Mouse (Mus musculus) MEL (cell line): ENCODE data around the gene Frmd4a. TPM values are rescaled to one million over a fixed set of nuclear protein-coding genes. Genes with fewer than 3 reads are reported as not detected.
A peak's percentile ranks its signal among the peaks of the same experiment; 100 is the strongest.

Experiments used
- DNase-seq: peaks from one replicate; pipeline ENCODE4 v3.0.0; 2011; ENCODE audit warnings: low read depth, low spot score
- H3K27ac ChIP-seq: 2 replicates; pipeline ENCODE4 v1.5.1; 2012; ENCODE audit warnings: low read depth, mild to moderate bottlenecking, control low read depth, low read length, moderate library complexity; ENCODE audit not compliant: control insufficient read depth
- H3K27me3 ChIP-seq, 2 experiments: fragments of 150-350 bp in 1 of 2; sonication (generic) in 1 of 2; 2 replicates each; pipeline ENCODE4 v1.6.1; 2012; ENCODE audit warnings: low read length in 2 of 2, mild to moderate bottlenecking in 2 of 2, improper control_type of control experiment in 1 of 2, moderate library complexity in 1 of 2; ENCODE audit not compliant: insufficient read depth in 2 of 2, control insufficient read depth in 1 of 2
- H3K36me3 ChIP-seq, 2 experiments: 2 replicates each; pipeline ENCODE4 v1.6.1; 2012 to 2014; ENCODE audit warnings: low read length in 2 of 2, improper control_type of control experiment in 1 of 2, inconsistent platforms in 1 of 2, mild to moderate bottlenecking in 1 of 2; ENCODE audit not compliant: insufficient read depth in 2 of 2, control insufficient read depth in 1 of 2
- H3K4me1 ChIP-seq, 2 experiments: fragments of 150-350 bp in 1 of 2; sonication (generic) in 1 of 2; 2 replicates each; pipeline ENCODE4 v1.6.1; 2012; ENCODE audit warnings: low read length in 2 of 2, improper control_type of control experiment in 1 of 2, mild to moderate bottlenecking in 1 of 2; ENCODE audit not compliant: insufficient read depth in 2 of 2, control insufficient read depth in 1 of 2
- H3K4me3 ChIP-seq, 2 experiments: fragments of 150-350 bp in 1 of 2; sonication (generic) in 1 of 2; 2 replicates each; pipeline ENCODE4 v1.5.1; 2012; ENCODE audit warnings: low read depth in 2 of 2, low read length in 2 of 2, mild to moderate bottlenecking in 2 of 2, moderate library complexity in 2 of 2, control low read depth in 1 of 2, improper control_type of control experiment in 1 of 2; ENCODE audit not compliant: control insufficient read depth in 1 of 2, insufficient read depth in 1 of 2
- H3K79me2 ChIP-seq: 2 replicates; pipeline ENCODE4 v1.6.1; 2012; ENCODE audit warnings: mild to moderate bottlenecking, low read length, moderate library complexity; ENCODE audit not compliant: control insufficient read depth, poor library complexity, insufficient read depth
- H3K9ac ChIP-seq: 2 replicates; pipeline ENCODE4 v1.6.1; 2012; ENCODE audit warnings: low read depth, mild to moderate bottlenecking, control low read depth, low read length, moderate library complexity; ENCODE audit not compliant: control insufficient read depth, poor library complexity, severe bottlenecking
- H3K9me3 ChIP-seq: fragments of 150-350 bp; sonication (generic); replicated peaks from 2 replicates; pipeline ENCODE4 v1.6.1; 2012; ENCODE audit warnings: mild to moderate bottlenecking, low read length, improper control_type of control experiment, moderate library complexity; ENCODE audit not compliant: insufficient read depth
- CTCF ChIP-seq, 3 experiments: IDR thresholded peaks in 2 of 3; conservative IDR thresholded peaks in 1 of 3; 2 replicates each; pipeline ENCODE4 v1.5.1; 2011 to 2012; ENCODE audit warnings: low read length in 3 of 3, low read depth in 2 of 3, mild to moderate bottlenecking in 2 of 3, improper control_type of control experiment in 1 of 3, inconsistent platforms in 1 of 3, mixed read lengths in 1 of 3, moderate library complexity in 1 of 3; ENCODE audit not compliant: control insufficient read depth in 1 of 3, insufficient read depth in 1 of 3, poor library complexity in 1 of 3, severe bottlenecking in 1 of 3
- E2F4 ChIP-seq: IDR thresholded peaks from 2 replicates; pipeline ENCODE4 v1.6.1; 2011; ENCODE audit warnings: low read depth, low read length, improper control_type of control experiment, borderline replicate concordance
- ELF1 ChIP-seq: IDR thresholded peaks from 2 replicates; pipeline ENCODE4 v1.6.1; 2014; ENCODE audit warnings: low read depth, mild to moderate bottlenecking, inconsistent platforms, low read length, improper control_type of control experiment, moderate library complexity
- EP300 ChIP-seq, 2 experiments: IDR thresholded peaks; 2 replicates each; pipeline ENCODE4 v1.6.1; 2011; ENCODE audit warnings: improper control_type of control experiment in 2 of 2, low read length in 2 of 2, low read depth in 1 of 2, mild to moderate bottlenecking in 1 of 2
- ETS1 ChIP-seq: IDR thresholded peaks from 2 replicates; pipeline ENCODE4 v1.6.1; 2012; ENCODE audit warnings: low read depth, mild to moderate bottlenecking, inconsistent platforms, low read length, improper control_type of control experiment, moderate library complexity
- GABPA ChIP-seq: IDR thresholded peaks from 2 replicates; pipeline ENCODE4 v1.6.1; 2012; ENCODE audit warnings: low read depth, mild to moderate bottlenecking, inconsistent platforms, low read length, improper control_type of control experiment, moderate library complexity
- GATA1 ChIP-seq: IDR thresholded peaks from 2 replicates; pipeline ENCODE4 v1.6.1; 2011; ENCODE audit warnings: low read depth, low read length, improper control_type of control experiment
- HCFC1 ChIP-seq: IDR thresholded peaks from 2 replicates; pipeline ENCODE4 v1.6.1; 2012; ENCODE audit warnings: low read depth, mild to moderate bottlenecking, inconsistent platforms, low read length, improper control_type of control experiment, moderate library complexity
- JUND ChIP-seq: IDR thresholded peaks from 2 replicates; pipeline ENCODE4 v1.6.1; 2011; ENCODE audit warnings: low read depth, mild to moderate bottlenecking, improper control_type of control experiment, low read length
- KAT2A ChIP-seq: conservative IDR thresholded peaks from 2 replicates; pipeline ENCODE4 v1.6.1; 2012; ENCODE audit warnings: low read depth, low read length, improper control_type of control experiment, inconsistent platforms
- MAX ChIP-seq: IDR thresholded peaks from 2 replicates; pipeline ENCODE4 v1.6.1; 2011; ENCODE audit warnings: low read length, improper control_type of control experiment
- MAZ ChIP-seq: IDR thresholded peaks from 2 replicates; pipeline ENCODE4 v1.6.1; 2012; ENCODE audit warnings: low read depth, mild to moderate bottlenecking, inconsistent platforms, low read length, improper control_type of control experiment
- MEF2A ChIP-seq: IDR thresholded peaks from 2 replicates; pipeline ENCODE4 v1.6.1; 2014; ENCODE audit warnings: low read depth, mild to moderate bottlenecking, inconsistent platforms, low read length, improper control_type of control experiment; ENCODE audit not compliant: poor library complexity, insufficient replicate concordance, severe bottlenecking; ENCODE audit errors: extremely low read depth
- MXI1 ChIP-seq: IDR thresholded peaks from 2 replicates; pipeline ENCODE4 v1.6.1; 2011; ENCODE audit warnings: mild to moderate bottlenecking, low read depth, low read length, improper control_type of control experiment
- MYB ChIP-seq: IDR thresholded peaks from 2 replicates; pipeline ENCODE4 v1.6.1; 2011; ENCODE audit warnings: mild to moderate bottlenecking, low read depth, low read length, improper control_type of control experiment
- MYC ChIP-seq: IDR thresholded peaks from 2 replicates; pipeline ENCODE4 v1.6.1; 2011; ENCODE audit warnings: low read depth, mild to moderate bottlenecking, low read length, improper control_type of control experiment, moderate library complexity
- NELFE ChIP-seq: IDR thresholded peaks from 2 replicates; pipeline ENCODE4 v1.6.1; 2011; ENCODE audit warnings: low read depth, low read length, improper control_type of control experiment
- NRF1 ChIP-seq: IDR thresholded peaks from 2 replicates; pipeline ENCODE4 v1.6.1; 2014; ENCODE audit warnings: low read depth, mild to moderate bottlenecking, inconsistent platforms, low read length, improper control_type of control experiment, moderate library complexity; ENCODE audit not compliant: poor library complexity, insufficient read depth, severe bottlenecking
- POLR2A ChIP-seq, 2 experiments: IDR thresholded peaks; 2 replicates each; pipeline ENCODE4 v1.6.1; 2011 to 2012; ENCODE audit warnings: low read length in 2 of 2, mild to moderate bottlenecking in 2 of 2, control low read depth in 1 of 2, improper control_type of control experiment in 1 of 2, low read depth in 1 of 2, moderate library complexity in 1 of 2; ENCODE audit not compliant: control insufficient read depth in 1 of 2, insufficient read depth in 1 of 2, poor library complexity in 1 of 2
- POLR2AphosphoS2 ChIP-seq: IDR thresholded peaks from 2 replicates; pipeline ENCODE4 v1.6.1; 2011; ENCODE audit warnings: low read length, improper control_type of control experiment
- POLR2AphosphoS5 ChIP-seq: IDR thresholded peaks from 2 replicates; pipeline ENCODE4 v1.6.1; 2012; ENCODE audit warnings: low read depth, borderline replicate concordance, mild to moderate bottlenecking, inconsistent platforms, low read length, moderate library complexity, mixed read lengths
- RAD21 ChIP-seq: IDR thresholded peaks from 2 replicates; pipeline ENCODE4 v1.6.1; 2011; ENCODE audit warnings: mild to moderate bottlenecking, low read depth, low read length, improper control_type of control experiment
- RCOR1 ChIP-seq: IDR thresholded peaks from 2 replicates; pipeline ENCODE4 v1.6.1; 2012; ENCODE audit warnings: low read depth, mild to moderate bottlenecking, inconsistent platforms, low read length, improper control_type of control experiment
- SIN3A ChIP-seq: IDR thresholded peaks from 2 replicates; pipeline ENCODE4 v1.6.1; 2012; ENCODE audit warnings: low read length, improper control_type of control experiment, inconsistent platforms
- SMC3 ChIP-seq: IDR thresholded peaks from 2 replicates; pipeline ENCODE4 v1.6.1; 2011; ENCODE audit warnings: low read depth, low read length, improper control_type of control experiment
- TAL1 ChIP-seq: IDR thresholded peaks from 2 replicates; pipeline ENCODE4 v1.6.1; 2012; ENCODE audit warnings: mild to moderate bottlenecking, inconsistent platforms, low read length, moderate library complexity, mixed read lengths
- TBP ChIP-seq: IDR thresholded peaks from 2 replicates; pipeline ENCODE4 v1.8.0; 2011; ENCODE audit warnings: low read depth, low read length, improper control_type of control experiment
- TCF12 ChIP-seq: IDR thresholded peaks from 2 replicates; pipeline ENCODE4 v1.6.1; 2014; ENCODE audit warnings: low read depth, mild to moderate bottlenecking, inconsistent platforms, low read length, improper control_type of control experiment, moderate library complexity
- USF1 ChIP-seq: IDR thresholded peaks from 2 replicates; pipeline ENCODE4 v1.6.1; 2014; ENCODE audit warnings: low read depth, mild to moderate bottlenecking, inconsistent platforms, low read length, improper control_type of control experiment, moderate library complexity
- USF2 ChIP-seq, 2 experiments: IDR thresholded peaks; 2 replicates each; pipeline ENCODE4 v1.6.1; 2011 to 2012; ENCODE audit warnings: improper control_type of control experiment in 2 of 2, low read length in 2 of 2, borderline replicate concordance in 1 of 2, inconsistent platforms in 1 of 2, low read depth in 1 of 2, mild to moderate bottlenecking in 1 of 2; ENCODE audit not compliant: insufficient read depth in 1 of 2
- ZC3H11A ChIP-seq: IDR thresholded peaks from 2 replicates; pipeline ENCODE4 v1.6.1; 2012; ENCODE audit warnings: low read depth, mild to moderate bottlenecking, inconsistent platforms, low read length, improper control_type of control experiment
- ZKSCAN1 ChIP-seq: IDR thresholded peaks from 2 replicates; pipeline ENCODE4 v1.6.1; 2012; ENCODE audit warnings: low read depth, mild to moderate bottlenecking, inconsistent platforms, low read length, improper control_type of control experiment, moderate library complexity
- ZMIZ1 ChIP-seq: IDR thresholded peaks from 2 replicates; pipeline ENCODE4 v1.6.1; 2012; ENCODE audit warnings: low read depth, mild to moderate bottlenecking, inconsistent platforms, low read length, improper control_type of control experiment, moderate library complexity
- polyA plus RNA-seq, 2 experiments: library from polyadenylated mRNA; stranded (reverse) in 1 of 2; unstranded in 1 of 2; fragments of >175 nt in 1 of 2; fragments of >200 nt in 1 of 2; gene quantifications; 2 replicates each; pipeline versions ENCODE4 v1.2.1 to v1.2.4; 2012; ENCODE audit warnings: low replicate concordance in 2 of 2, low read depth in 1 of 2; ENCODE audit not compliant: insufficient read length in 2 of 2, insufficient read depth in 1 of 2, missing spikeins in 1 of 2
- total RNA-seq: library from RNA; depleted of rRNA; stranded (reverse); fragments of 300-350 nt; gene quantifications from 2 replicates; pipeline ENCODE4 v1.2.3, GENCODE M21; 2012

The Frmd4a gene
- total and polyA plus RNA-seq, 3 experiments = 6.4 to 14.4 TPM; not detected in 1

DNA sequence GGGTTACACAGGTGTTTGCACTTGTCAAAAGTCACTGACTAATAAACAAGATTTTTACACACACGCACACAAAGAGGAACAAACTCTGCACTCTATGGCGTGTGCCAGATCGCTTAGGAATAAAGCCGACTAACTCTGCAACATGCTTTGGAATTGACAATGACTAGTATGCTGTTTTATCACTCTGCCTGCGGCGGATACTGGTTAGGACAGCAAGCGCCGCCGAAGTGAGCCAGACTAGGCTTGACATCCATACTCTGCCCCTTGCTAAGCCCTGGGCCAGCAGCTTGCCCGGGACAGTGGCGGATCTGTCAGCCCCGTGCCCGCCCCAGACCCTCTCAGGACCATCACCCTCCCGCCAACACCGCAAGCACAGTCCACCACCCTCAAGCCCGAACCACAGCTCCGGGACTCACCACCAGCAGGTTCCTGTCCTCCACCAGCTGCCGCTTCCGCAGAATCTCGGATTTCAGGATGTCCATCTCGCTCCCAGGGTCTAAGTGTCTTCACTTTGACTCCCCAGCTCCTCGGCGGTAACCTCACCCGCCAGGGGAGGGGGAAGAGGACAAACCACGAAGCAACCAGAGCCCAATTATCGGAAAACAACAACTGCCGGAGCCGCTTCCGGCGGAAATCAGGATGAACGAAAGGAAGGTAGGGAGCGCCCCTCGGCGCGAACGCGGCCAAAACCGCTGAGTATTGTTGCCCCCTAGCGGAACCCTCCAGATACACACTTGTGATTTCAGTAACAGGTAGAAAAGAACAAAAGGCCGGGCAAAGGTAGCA lies 634.2 kb downstream of the Frmd4a start, which contains the start of gene Prpf18:
Gene Prpf18, minus strand, starts transcription at position 614 of the 786 bp plus-strand sequence.
- Histone ChIP-seq H3K79me2 (peaks cover 30% of the 10 kb centered on the region), H3K4me1 (peaks cover 6 to 10% of the 10 kb centered on the region in 2 experiments), H3K36me3 (peaks cover 2 to 13% of the 10 kb centered on the region in 2 experiments; a peak in 3 of 4 replicates), H3K27ac (peak within 1 kb of the TSS; percentile 76), H3K4me3 (peak within 1 kb of the TSS; percentile 82 to 97), H3K9ac (peak within 1 kb of the TSS; percentile 93), H3K27me3 (no peaks in the 10 kb centered on the region), H3K9me3 (no peaks in the 10 kb centered on the region)
- TF ChIP-seq ZMIZ1 (0 out of 2 replicates have a peak, but pooled peaks have one; percentile 55), MYB (no peak), JUND (no peak), CTCF (IDR thresholded peaks at IDR 0.05 in 2 of 3, conservative IDR thresholded peaks at IDR 0.05 in 1 of 3; ENCODE audit: control insufficient read depth in 1 of 3, insufficient read depth in 1 of 3, low read depth in 2 of 3, low read length in 3 of 3, poor library complexity in 1 of 3, severe bottlenecking in 1 of 3) (peak; percentile 68 to 85 (median 78)), HCFC1 (peak; percentile 94), ZKSCAN1 (no peak), ELF1 (peak; percentile 80), USF1 (no peak), GATA1 (peak; percentile 52), POLR2AphosphoS2 (peak; percentile 82; the same call in 1 of the 2 replicates), SIN3A (peak; percentile 94), SMC3 (peak; percentile 53; the same call in 1 of the 2 replicates), TAL1 (peak; percentile 71), NRF1 (no peak), MEF2A (no peak), USF2 (IDR thresholded peaks at IDR 0.05; ENCODE audit: borderline replicate concordance in 1 of 2, insufficient read depth in 1 of 2, low read depth in 1 of 2, low read length in 2 of 2) (no peak), POLR2AphosphoS5 (no peak), GABPA (peak; percentile 48; the same call in 1 of the 2 replicates), TCF12 (peak; percentile 77), MAX (peak; percentile 66), MAZ (peak; percentile 83; the same call in 1 of the 2 replicates), ETS1 (peak; percentile 60; the same call in 1 of the 2 replicates), MYC (peak; percentile 53; the same call in 1 of the 2 replicates), RAD21 (peak; percentile 1; the same call in 1 of the 2 replicates), EP300 (IDR thresholded peaks at IDR 0.05; ENCODE audit: low read depth in 1 of 2, low read length in 2 of 2) (peak; percentile 27 to 70; a peak in 3 of 4 replicates), KAT2A (peak; percentile 62; the same call in 1 of the 2 replicates), ZC3H11A (no peak), TBP (peak; percentile 85), NELFE (peak; percentile 91), E2F4 (peak; percentile 84; the same call in 1 of the 2 replicates), MXI1 (peak; percentile 81), POLR2A (IDR thresholded peaks at IDR 0.05; ENCODE audit: control insufficient read depth in 1 of 2, insufficient read depth in 1 of 2, low read depth in 1 of 2, low read length in 2 of 2, poor library complexity in 1 of 2) (peak; percentile 48 to 87; a peak in 2 of 4 replicates), RCOR1 (0 out of 2 replicates have a peak, but pooled peaks have one; percentile 41)
- peak; percentile 95 for DNase-seq
